Mouse (Mus musculus): ENCODE measurements around the gene Galnt16. TPM values are rescaled to one million over a fixed set of nuclear protein-coding genes. Genes with fewer than 3 reads are reported as not detected.
A peak's percentile ranks its signal among the peaks of the same experiment; 100 is the strongest.

Galnt16 gene
- total RNA-seq, 1 experiment, result 1.9 TPM

- no peaks in the 10 kb centered on the region for H3K9me3 ChIP-seq (ENCODE audit: control insufficient read depth, insufficient read depth, low read depth, low read length)
- in situ Hi-C loops (cut with MboI; ENCODE audit: low sequenced_read_pairs in 2 of 2, unreplicated experiment in 2 of 2), result loop anchor here (25.0 kb wide), 1 partner anchor 453 kb away; no protein-coding TSS in a partner anchor
- no peak overlapping the region for H3K9ac ChIP-seq (ENCODE audit: insufficient read depth, low read depth, low read length, poor library complexity, severe bottlenecking)
- TF ChIP-seq CHD2 (IDR thresholded peaks at IDR 0.05; ENCODE audit: low read depth, low read length) (no peak), HCFC1 (IDR thresholded peaks at IDR 0.05; ENCODE audit: borderline replicate concordance, insufficient read depth, low read length) (no peak), MAFK (IDR thresholded peaks at IDR 0.05; ENCODE audit: insufficient read depth, low read depth, low read length) (no peak), ZC3H11A (IDR thresholded peaks at IDR 0.05; ENCODE audit: borderline replicate concordance, low read depth, low read length) (no peak), ZNF384 (IDR thresholded peaks at IDR 0.05; ENCODE audit: low read depth, low read length) (no peak)
- peaks cover 4 to 21% of the 10 kb centered on the region in 2 experiments; a peak in 2 of 4 replicates for H3K4me1 ChIP-seq (ENCODE audit: control insufficient read depth in 2 of 2, insufficient read depth in 2 of 2, low read length in 2 of 2, poor library complexity in 1 of 2)
- no peaks in the 10 kb centered on the region for H3K36me3 ChIP-seq (ENCODE audit: control insufficient read depth, insufficient read depth, low read length, poor library complexity, severe bottlenecking)
- H3K4me3 ChIP-seq (ENCODE audit: insufficient read depth in 1 of 2, low read depth in 1 of 2, low read length in 2 of 2, poor library complexity in 1 of 2, severe bottlenecking in 1 of 2), result 0 out of 4 replicates have a peak overlapping the region, but pooled peaks of 1 of the 2 experiments have one; percentile 9
- H3K27ac ChIP-seq (ENCODE audit: insufficient read depth, low read depth, low read length, poor library complexity, severe bottlenecking), result peak overlapping the region; percentile 33; the same call in 1 of the 2 replicates
- no peak for DNase-seq (ENCODE audit: low read depth, low spot score)
These were observed 97.5 kb downstream of the Galnt16 start for GRCm38 (mm10) chr12:80615371-80616257.

- no peak overlapping the region for H3K27ac ChIP-seq (ENCODE audit: insufficient read depth, low read depth, low read length, poor library complexity, severe bottlenecking)
- H3K36me3 ChIP-seq (ENCODE audit: control insufficient read depth, insufficient read depth, low read length, poor library complexity, severe bottlenecking), result no peaks in the 10 kb centered on the region
- DNase-seq (ENCODE audit: low read depth, low spot score), result no peak
- H3K9me3 ChIP-seq (ENCODE audit: control insufficient read depth, insufficient read depth, low read depth, low read length), result no peaks in the 10 kb centered on the region
- TF ChIP-seq ZNF384 (IDR thresholded peaks at IDR 0.05; ENCODE audit: low read depth, low read length), result no peak
- no peak for TF ChIP-seq CHD2 (IDR thresholded peaks at IDR 0.05; ENCODE audit: low read depth, low read length)
- TF ChIP-seq ZC3H11A (IDR thresholded peaks at IDR 0.05; ENCODE audit: borderline replicate concordance, low read depth, low read length), result no peak
- no peak for TF ChIP-seq MAFK (IDR thresholded peaks at IDR 0.05; ENCODE audit: insufficient read depth, low read depth, low read length)
- TF ChIP-seq HCFC1 (IDR thresholded peaks at IDR 0.05; ENCODE audit: borderline replicate concordance, insufficient read depth, low read length), result no peak
- in situ Hi-C loops (cut with MboI; ENCODE audit: low sequenced_read_pairs in 2 of 2, unreplicated experiment in 2 of 2), result loop anchor here (25.0 kb wide), 1 partner anchor 458 kb away; no protein-coding TSS in a partner anchor
- H3K4me3 ChIP-seq (ENCODE audit: insufficient read depth in 1 of 2, low read depth in 1 of 2, low read length in 2 of 2, poor library complexity in 1 of 2, severe bottlenecking in 1 of 2), result no peak overlapping the region
- no peak overlapping the region for H3K9ac ChIP-seq (ENCODE audit: insufficient read depth, low read depth, low read length, poor library complexity, severe bottlenecking)
- H3K4me1 ChIP-seq (ENCODE audit: control insufficient read depth in 2 of 2, insufficient read depth in 2 of 2, low read length in 2 of 2, poor library complexity in 1 of 2), result peaks cover 4 to 14% of the 10 kb centered on the region in 2 experiments; a peak in 2 of 4 replicates
These were observed 102.4 kb downstream of the Galnt16 start for GRCm38 (mm10) chr12:80620501-80620900.

DNA sequence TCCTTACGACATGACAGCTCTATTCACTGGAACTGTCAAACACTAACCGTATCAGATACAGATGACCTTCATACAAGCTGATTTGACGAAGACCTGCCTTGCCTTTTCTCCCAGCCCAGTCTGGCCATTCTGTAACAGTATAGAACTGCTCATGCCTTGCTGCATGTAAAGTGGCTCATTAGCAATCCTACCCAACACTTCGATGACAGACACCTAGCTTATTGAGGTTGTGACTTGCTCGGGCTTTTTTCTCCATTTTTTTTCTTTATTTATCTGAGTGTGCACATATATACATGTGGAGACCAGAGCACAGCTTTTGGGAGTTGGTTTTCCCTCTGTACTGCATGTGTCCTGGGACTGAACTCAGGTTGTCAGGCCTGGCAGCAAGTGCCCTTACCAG lies 113.7 kb downstream of the Galnt16 start:
- H3K36me3 ChIP-seq (ENCODE audit: control insufficient read depth, insufficient read depth, low read length, poor library complexity, severe bottlenecking), result peaks cover 17% of the 10 kb centered on the region

GRCm38 (mm10) chr12:80642725-80643692 lies 124.9 kb downstream of the Galnt16 start:
- peak; percentile 92 for DNase-seq (ENCODE audit: low read depth, low spot score)
- in situ Hi-C loops (cut with MboI; ENCODE audit: low sequenced_read_pairs in 2 of 2, unreplicated experiment in 2 of 2), result no loop called here
- Histone ChIP-seq H3K9me3 (ENCODE audit: control insufficient read depth, insufficient read depth, low read depth, low read length) (no peaks in the 10 kb centered on the region), H3K4me1 (ENCODE audit: control insufficient read depth in 2 of 2, insufficient read depth in 2 of 2, low read length in 2 of 2, poor library complexity in 1 of 2) (peaks cover 6 to 8% of the 10 kb centered on the region in 2 experiments; a peak in 3 of 4 replicates), H3K27ac (ENCODE audit: insufficient read depth, low read depth, low read length, poor library complexity, severe bottlenecking) (peak overlapping the region; percentile 87), H3K4me3 (ENCODE audit: insufficient read depth in 1 of 2, low read depth in 1 of 2, low read length in 2 of 2, poor library complexity in 1 of 2, severe bottlenecking in 1 of 2) (peak overlapping the region; percentile 66 to 91), H3K9ac (ENCODE audit: insufficient read depth, low read depth, low read length, poor library complexity, severe bottlenecking) (peak overlapping the region; percentile 98), H3K36me3 (ENCODE audit: control insufficient read depth, insufficient read depth, low read length, poor library complexity, severe bottlenecking) (peaks cover 19% of the 10 kb centered on the region)
- no peak for TF ChIP-seq MAFK (IDR thresholded peaks at IDR 0.05; ENCODE audit: insufficient read depth, low read depth, low read length)
- no peak for TF ChIP-seq HCFC1 (IDR thresholded peaks at IDR 0.05; ENCODE audit: borderline replicate concordance, insufficient read depth, low read length)
- no peak for TF ChIP-seq ZC3H11A (IDR thresholded peaks at IDR 0.05; ENCODE audit: borderline replicate concordance, low read depth, low read length)
- TF ChIP-seq ZNF384 (IDR thresholded peaks at IDR 0.05; ENCODE audit: low read depth, low read length), result no peak
- no peak for TF ChIP-seq CHD2 (IDR thresholded peaks at IDR 0.05; ENCODE audit: low read depth, low read length)

More for the DNA sequence above, 113.7 kb downstream of the Galnt16 start:
- H3K4me1 ChIP-seq (ENCODE audit: control insufficient read depth in 2 of 2, insufficient read depth in 2 of 2, low read length in 2 of 2, poor library complexity in 1 of 2), result peaks cover 4 to 9% of the 10 kb centered on the region in 2 experiments
- no peak overlapping the region for H3K9ac ChIP-seq (ENCODE audit: insufficient read depth, low read depth, low read length, poor library complexity, severe bottlenecking)
- TF ChIP-seq HCFC1 (IDR thresholded peaks at IDR 0.05; ENCODE audit: borderline replicate concordance, insufficient read depth, low read length) (no peak), ZC3H11A (IDR thresholded peaks at IDR 0.05; ENCODE audit: borderline replicate concordance, low read depth, low read length) (no peak), CHD2 (IDR thresholded peaks at IDR 0.05; ENCODE audit: low read depth, low read length) (no peak), MAFK (IDR thresholded peaks at IDR 0.05; ENCODE audit: insufficient read depth, low read depth, low read length) (no peak), ZNF384 (IDR thresholded peaks at IDR 0.05; ENCODE audit: low read depth, low read length) (no peak)
- H3K4me3 ChIP-seq (ENCODE audit: insufficient read depth in 1 of 2, low read depth in 1 of 2, low read length in 2 of 2, poor library complexity in 1 of 2, severe bottlenecking in 1 of 2), result no peak overlapping the region
- DNase-seq (ENCODE audit: low read depth, low spot score), result no peak
- H3K9me3 ChIP-seq (ENCODE audit: control insufficient read depth, insufficient read depth, low read depth, low read length), result no peaks in the 10 kb centered on the region
- in situ Hi-C loops (cut with MboI; ENCODE audit: low sequenced_read_pairs in 2 of 2, unreplicated experiment in 2 of 2), result no loop called here
- no peak overlapping the region for H3K27ac ChIP-seq (ENCODE audit: insufficient read depth, low read depth, low read length, poor library complexity, severe bottlenecking)

Data from ES-E14 (cell line).